Mouse (Mus musculus): Measurements from ENCODE around the gene Vps37d. TPM values are rescaled to one million over a fixed set of nuclear protein-coding genes. Genes with fewer than 3 reads are reported as not detected.

Gene Vps37d
- 1.4 and 1.6 TPM in 2 replicates for polyA plus RNA-seq (2012)

DNA sequence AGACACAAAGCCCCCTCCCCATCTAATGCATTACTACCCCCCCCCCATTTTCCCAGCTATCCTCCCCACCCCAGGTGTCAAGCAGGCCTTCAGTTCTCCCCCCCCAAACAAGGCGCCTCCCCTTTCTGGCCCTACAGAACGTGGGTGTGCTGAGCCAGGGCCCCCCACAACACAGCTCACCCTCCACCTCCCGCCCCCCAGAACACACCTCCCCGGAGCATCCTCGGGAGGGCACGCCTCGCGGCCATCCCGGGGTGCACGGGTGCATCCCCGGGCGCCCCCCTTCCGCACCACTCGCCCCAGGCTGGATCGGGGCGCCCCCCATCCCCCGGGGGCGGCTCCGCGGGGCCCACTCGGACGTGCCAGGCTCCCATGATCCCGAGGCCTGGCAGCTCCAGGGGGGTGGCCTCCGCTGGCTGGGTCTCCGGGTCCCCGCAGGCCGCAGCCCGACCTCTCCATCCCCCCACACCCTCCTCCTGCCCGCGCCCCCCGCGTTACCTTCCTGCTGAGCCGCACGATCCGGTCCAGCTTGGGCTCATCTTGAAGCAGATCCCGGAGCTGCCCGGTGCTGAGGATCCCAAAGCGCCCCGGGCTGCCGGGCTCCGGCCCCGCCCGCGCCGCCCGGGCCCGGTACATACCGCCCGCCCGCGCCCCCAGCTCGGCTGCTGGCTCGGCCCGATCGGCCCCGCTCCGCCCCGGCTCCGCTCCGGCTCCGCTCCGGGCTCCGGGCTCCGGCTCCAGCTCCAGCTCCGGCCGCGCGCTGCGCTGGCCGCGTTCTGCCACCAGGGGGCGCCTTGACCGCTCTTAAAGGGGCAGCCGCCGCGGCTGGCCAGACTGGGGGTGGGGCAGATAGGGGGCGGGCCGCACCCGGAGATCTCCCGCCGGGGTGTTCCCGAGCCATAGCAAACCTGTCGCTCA lies at the start of gene Vps37d:
TSS of gene Vps37d (minus strand) at position 703 of the 918 bp plus-strand sequence.

DNA sequence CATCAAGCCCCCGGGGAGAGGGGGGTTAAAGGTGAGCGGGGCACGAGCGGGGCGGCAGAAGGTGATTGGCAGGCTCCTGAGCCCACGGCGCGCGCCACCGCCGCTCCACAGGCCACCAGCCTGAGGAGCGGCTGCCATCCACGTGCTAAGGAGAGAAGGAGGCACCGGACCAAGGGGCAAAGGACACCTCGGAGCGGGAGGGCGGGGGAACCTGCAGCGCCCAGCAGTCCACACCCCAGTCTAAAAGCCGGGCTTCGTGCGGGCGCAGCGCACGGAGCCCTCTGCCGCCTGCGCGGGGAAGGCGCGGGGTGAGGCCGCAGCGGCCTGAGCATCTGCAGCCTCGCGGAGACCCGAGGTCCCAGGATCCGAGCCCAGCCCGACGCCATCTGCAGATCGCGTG lies 11.6 kb upstream of the Vps37d start, which contains the start of gene Mlxipl:
TSS of gene Mlxipl (plus strand) at position 238 of the 400 bp plus-strand sequence.

DNA sequence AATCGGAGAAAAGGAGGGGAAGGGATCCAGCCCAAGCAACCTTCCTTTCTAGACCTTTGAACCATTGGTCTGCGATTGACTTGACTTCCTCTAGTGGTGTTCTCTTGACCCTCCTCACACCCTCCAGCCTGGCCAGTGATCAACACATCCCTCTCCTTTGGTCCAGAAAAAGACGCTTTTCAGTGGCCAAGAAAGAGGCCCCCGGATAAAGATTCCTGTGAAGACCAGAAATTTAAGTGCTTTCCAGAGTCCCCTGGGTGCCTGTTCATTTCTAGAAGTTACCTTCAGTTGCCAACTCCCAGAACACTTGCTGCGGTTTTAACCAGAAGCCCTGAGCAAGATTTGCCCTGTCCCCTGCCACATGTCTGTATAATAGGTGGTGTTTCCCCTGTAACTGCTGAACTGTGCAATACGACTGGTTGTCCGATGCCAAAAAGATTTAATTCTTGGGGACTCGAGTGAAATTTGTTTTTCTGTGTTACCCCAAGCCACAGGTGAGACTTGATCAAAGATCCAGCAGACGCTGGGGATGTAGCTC lies 13.1 kb downstream of the Vps37d start, which contains the start of gene Bud23:
TSS of gene Bud23 (minus strand) at position 51 of the 538 bp plus-strand sequence.

DNA sequence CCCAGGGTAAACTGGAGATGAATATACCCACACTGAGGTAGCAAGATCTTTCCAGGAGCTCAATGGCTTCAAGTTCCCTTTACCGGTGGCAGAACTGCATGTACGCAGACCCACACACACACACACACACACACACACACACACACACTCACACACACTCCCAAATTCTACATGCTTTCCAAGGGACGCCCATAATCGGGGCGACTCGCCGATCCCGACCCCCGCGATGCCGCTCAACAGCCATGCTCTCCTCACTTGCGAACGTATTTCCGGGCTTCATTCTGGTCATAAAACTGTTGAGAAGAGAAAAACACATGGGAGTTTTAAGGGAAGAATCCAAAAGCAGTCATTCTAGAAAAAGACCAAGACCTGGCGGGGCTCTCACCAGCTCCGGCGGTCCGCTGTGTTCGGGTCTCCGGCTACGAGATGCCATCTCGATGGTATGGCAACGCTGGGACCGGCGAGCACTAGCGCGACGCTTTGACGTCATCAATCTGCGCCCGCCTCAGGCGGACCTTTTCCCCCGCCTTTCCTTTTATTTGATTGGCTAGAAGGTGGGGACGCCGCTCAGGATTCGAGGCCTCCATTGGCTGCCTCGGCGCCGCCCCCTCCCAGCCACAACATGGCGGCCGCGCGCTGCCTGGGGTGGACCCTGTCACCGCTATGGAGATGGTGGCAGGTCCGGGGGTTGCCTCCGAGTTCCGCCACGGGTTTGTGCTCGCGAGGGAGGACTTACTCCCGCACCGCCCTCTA lies 14.3 kb downstream of the Vps37d start, which contains the start of gene Dnajc30:
TSS of gene Dnajc30 (plus strand) at position 574 of the 753 bp plus-strand sequence.

DNA sequence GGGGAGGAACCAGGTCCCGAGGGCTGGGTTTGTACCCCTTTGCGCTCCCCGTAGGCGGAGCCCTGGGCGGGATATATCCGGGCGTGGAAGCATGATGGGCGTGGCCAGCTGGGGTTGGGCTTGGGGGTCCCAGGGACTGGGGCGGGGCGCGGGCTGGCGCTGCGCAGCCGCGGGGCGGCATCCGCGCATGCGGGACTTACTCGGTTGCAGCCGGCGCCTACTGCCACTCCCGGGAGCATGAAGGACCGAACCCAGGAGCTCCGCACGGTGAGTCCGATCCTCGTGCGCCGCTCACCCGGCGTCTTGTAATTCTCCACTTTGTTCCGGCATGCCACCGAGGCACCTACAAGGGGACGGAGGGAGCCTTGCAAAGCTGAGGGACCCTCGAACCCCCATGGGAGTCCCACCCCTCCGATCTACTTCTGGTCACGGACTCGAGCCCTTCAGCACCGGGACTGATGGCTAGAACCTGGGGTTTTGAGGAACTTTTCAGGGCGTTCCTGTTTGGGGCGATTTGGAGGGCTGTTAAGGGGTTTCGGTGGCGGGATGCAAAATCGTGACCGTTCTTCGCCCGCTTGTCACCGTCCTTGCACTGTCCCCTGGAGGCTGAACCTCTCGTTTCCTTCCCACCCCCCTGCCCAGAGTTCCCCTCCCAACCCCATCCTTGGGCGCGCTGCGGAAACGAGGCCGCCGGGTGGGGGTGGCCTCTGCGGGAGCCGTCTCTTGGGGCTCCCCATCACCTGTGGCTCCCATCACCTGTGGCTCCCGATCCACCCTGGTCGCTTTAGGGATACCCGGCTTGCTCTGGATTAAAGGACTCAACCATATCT lies 54.5 kb downstream of the Vps37d start, which contains the start of gene Stx1a:
TSS of gene Stx1a (plus strand) at position 139 of the 830 bp plus-strand sequence.

Other genes starting within 250 kb of the Vps37d start
- gene Tmem270, start 171.5 kb downstream of the Vps37d start, polyA plus RNA-seq (2012), result not detected in 2 replicates
- 1.2 and 1.6 TPM in 2 replicates for gene Cldn13, start 162.7 kb downstream of the Vps37d start, polyA plus RNA-seq (2012)
- gene Mettl27, start 145.9 kb downstream of the Vps37d start, polyA plus RNA-seq (2012), result 7.8 and 12.3 TPM in 2 replicates
- 0.16 and 0.19 TPM in 2 replicates for gene Cldn4, start 131.3 kb downstream of the Vps37d start, polyA plus RNA-seq (2012)
- gene Cldn3, start 92.1 kb downstream of the Vps37d start, polyA plus RNA-seq (2012), result 0.05 and 0.11 TPM in 2 replicates
- 109 and 119 TPM in 2 replicates for gene Abhd11, start 69.1 kb downstream of the Vps37d start, polyA plus RNA-seq (2012)
- gene Stx1a, start 54.8 kb downstream of the Vps37d start, polyA plus RNA-seq (2012), result 2.4 and 3.7 TPM in 2 replicates
- 42.4 and 52.4 TPM in 2 replicates for gene Dnajc30, start 14.1 kb downstream of the Vps37d start, polyA plus RNA-seq (2012)
- gene Bud23, start 13.3 kb downstream of the Vps37d start, polyA plus RNA-seq (2012), result 159 and 216 TPM in 2 replicates
- 0.12 and 0.28 TPM in 2 replicates for gene Mlxipl, start 11.6 kb upstream of the Vps37d start, polyA plus RNA-seq (2012)
- gene Tbl2, start 71.4 kb upstream of the Vps37d start, polyA plus RNA-seq (2012), result 21.8 and 22.0 TPM in 2 replicates
- 48.8 and 61.4 TPM in 2 replicates for gene Bcl7b, start 90.0 kb upstream of the Vps37d start, polyA plus RNA-seq (2012)
- gene Baz1b, start 109.0 kb upstream of the Vps37d start, polyA plus RNA-seq (2012), result 31.5 and 36.2 TPM in 2 replicates
- gene Fzd9, start 173.0 kb upstream of the Vps37d start, polyA plus RNA-seq (2012), result 3.0 and 4.9 TPM in 2 replicates